In the genomic region with DNA sequence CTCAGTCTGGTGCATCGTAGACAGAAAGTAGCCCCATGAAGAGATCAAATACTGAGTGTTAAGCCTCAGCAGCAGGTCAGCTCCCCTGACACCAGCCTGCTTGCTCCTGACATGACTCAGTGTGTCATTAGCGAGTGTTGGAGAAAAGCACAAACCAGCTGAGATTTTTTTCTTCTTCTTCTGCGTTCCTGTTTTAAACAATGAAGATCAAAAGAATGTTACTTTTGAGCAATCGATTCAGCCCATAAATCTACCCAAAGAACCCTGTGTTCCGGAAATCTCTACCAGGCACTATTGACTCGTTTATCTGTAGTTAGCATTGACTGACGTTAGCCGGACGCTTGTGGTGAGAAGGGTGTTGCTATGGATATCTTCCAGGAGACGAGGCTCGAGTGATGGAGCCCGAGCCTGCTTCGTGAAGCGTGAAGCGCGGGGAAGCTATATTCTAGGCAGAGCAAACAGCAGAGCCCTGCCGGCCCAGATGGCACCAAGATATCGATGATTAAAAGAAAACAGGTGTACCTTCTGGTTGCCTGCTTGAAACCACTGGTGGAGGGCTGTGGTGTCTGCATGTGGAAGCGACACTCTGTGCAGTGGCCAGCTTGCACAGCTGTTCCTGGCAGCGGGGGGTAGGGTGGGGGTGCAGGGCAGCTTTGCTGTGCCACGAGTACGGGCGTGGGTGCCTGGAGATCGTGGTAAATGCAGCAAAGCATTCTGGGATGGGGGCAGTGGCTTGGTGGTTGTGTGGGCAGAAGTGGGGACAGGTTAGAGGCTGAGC, we compare ENCODE assay signal across 8 mouse cellular contexts. TPM values are rescaled to one million over a fixed set of nuclear protein-coding genes. Genes with fewer than 3 reads are reported as not detected.
A peak's percentile ranks its signal among the peaks of the same experiment; 100 is the strongest.
DNase-seq lines count a peak whose midpoint lies in the region; ATAC-seq and TF ChIP-seq lines count a peak whose summit lies in the region.

No protein-coding gene starts in this region.

- no peak for ATAC-seq in midbrain, embryonic 12.5 days (ENCODE audit: low FRiP score, low read depth)
- ATAC-seq in liver, postnatal 0 days: no peak

- no peak for TF ChIP-seq CTCF in thymus, adult 2 months (IDR thresholded peaks at IDR 0.05; ENCODE audit: borderline replicate concordance, control insufficient read depth, extremely low read depth, insufficient read depth, low read length, poor library complexity)
- TF ChIP-seq CTCF in liver, postnatal 0 days (IDR thresholded peaks at IDR 0.05; ENCODE audit: low read depth): no peak

- peak overlapping the region; percentile 77 for H3K27ac ChIP-seq in hindbrain, embryonic 10.5 days
- peak overlapping the region; percentile 71 for H3K27ac ChIP-seq in midbrain, embryonic 12.5 days (replicated peaks)
- H3K27ac ChIP-seq in thymus, adult 2 months (ENCODE audit: control insufficient read depth, insufficient read depth, low read length): peak overlapping the region; percentile 12; the same call in 1 of the 2 replicates
- no peak overlapping the region for H3K27ac ChIP-seq in liver, postnatal 0 days (ENCODE audit: low read depth)

- H3K27me3 ChIP-seq in hindbrain, embryonic 10.5 days (ENCODE audit: insufficient read depth, poor library complexity, severe bottlenecking): peaks cover 58% of the 10 kb centered on the region
- H3K27me3 ChIP-seq in midbrain, embryonic 12.5 days: peaks cover 45% of the 10 kb centered on the region
- no peaks in the 10 kb centered on the region for H3K27me3 ChIP-seq in thymus, adult 2 months (ENCODE audit: control insufficient read depth, insufficient read depth, low read length)
- H3K27me3 ChIP-seq in liver, postnatal 0 days (ENCODE audit: insufficient read depth, low read length): peaks cover 6% of the 10 kb centered on the region; the same call in 1 of the 2 replicates

- TF ChIP-seq EP300 in liver, postnatal 0 days (IDR thresholded peaks at IDR 0.05; ENCODE audit: low read depth): no peak

- H3K36me3 ChIP-seq in hindbrain, embryonic 10.5 days: no peaks in the 10 kb centered on the region
- no peaks in the 10 kb centered on the region for H3K36me3 ChIP-seq in midbrain, embryonic 12.5 days
- no peaks in the 10 kb centered on the region for H3K36me3 ChIP-seq in thymus, adult 2 months (ENCODE audit: control insufficient read depth, insufficient read depth, low read length)
- H3K36me3 ChIP-seq in liver, postnatal 0 days (replicated peaks; ENCODE audit: insufficient read depth, low read length): no peaks in the 10 kb centered on the region

- H3K4me1 ChIP-seq in hindbrain, embryonic 10.5 days (replicated peaks): peaks cover 52% of the 10 kb centered on the region
- peaks cover 24% of the 10 kb centered on the region for H3K4me1 ChIP-seq in midbrain, embryonic 12.5 days
- peaks cover 46% of the 10 kb centered on the region for H3K4me1 ChIP-seq in thymus, adult 2 months (replicated peaks; ENCODE audit: control insufficient read depth, insufficient read depth, low read length)
- peaks cover 29% of the 10 kb centered on the region for H3K4me1 ChIP-seq in liver, postnatal 0 days (ENCODE audit: insufficient read depth)

- peak; percentile 34 for DNase-seq in cerebellum, adult 11-12 months
- no peak for DNase-seq in cerebellum, adult 8-10 months
- peak; percentile 89 for DNase-seq in CD4-positive helper T cell, adult 2 months (ENCODE audit: low read depth, low spot score)
- DNase-seq in hindbrain, embryonic 10.5 days (ENCODE audit: low spot score): no peak
- DNase-seq in thymus, adult 2 months: peak; percentile 63
- DNase-seq in liver, postnatal 0 days: no peak
- no peak for DNase-seq in urinary bladder, postnatal 10 days (ENCODE audit: low spot score)

- peak overlapping the region; percentile 28; the same call in 1 of the 2 replicates for H3K4me2 ChIP-seq in midbrain, embryonic 12.5 days (replicated peaks)
- H3K4me2 ChIP-seq in liver, postnatal 0 days (ENCODE audit: low read depth, low read length): no peak overlapping the region

- H3K4me3 ChIP-seq in hindbrain, embryonic 10.5 days: no peak overlapping the region
- no peak overlapping the region for H3K4me3 ChIP-seq in midbrain, embryonic 12.5 days
- H3K4me3 ChIP-seq in thymus, adult 2 months (ENCODE audit: control insufficient read depth, insufficient read depth, low read length): peak overlapping the region; percentile 7; the same call in 1 of the 2 replicates
- H3K4me3 ChIP-seq in liver, postnatal 0 days (ENCODE audit: low read depth, low read length): no peak overlapping the region

- H3K9ac ChIP-seq in midbrain, embryonic 12.5 days (replicated peaks): 0 out of 2 replicates have a peak overlapping the region, but pooled peaks have one; percentile 4
- H3K9ac ChIP-seq in liver, postnatal 0 days (replicated peaks): no peak overlapping the region

- TF ChIP-seq POLR2A in thymus, adult 2 months (IDR thresholded peaks at IDR 0.05; ENCODE audit: control insufficient read depth, extremely low read depth, insufficient read depth, low read length, poor library complexity): no peak

- WGBS in hindbrain, embryonic 10.5 days: 50% methylated on average over 24 of the region's 24 CpGs
- 36% methylated on average over 24 of the region's 24 CpGs for WGBS in midbrain, embryonic 12.5 days
- 5% methylated on average over 24 of the region's 24 CpGs for WGBS in thymus, adult 2 months
- WGBS in liver, postnatal 0 days (ENCODE audit: insufficient replicate concordance): 34% methylated on average over 24 of the region's 24 CpGs

- H3K9me3 ChIP-seq in hindbrain, embryonic 10.5 days: no peaks in the 10 kb centered on the region
- no peaks in the 10 kb centered on the region for H3K9me3 ChIP-seq in midbrain, embryonic 12.5 days
- no peaks in the 10 kb centered on the region for H3K9me3 ChIP-seq in liver, postnatal 0 days (ENCODE audit: low read length)

RNA-seq across cellular contexts. Expression of a gene that starts 5.5 kb away (rescaled TPM):
- 37.2 and 40.9 TPM in 2 replicates for polyA plus RNA-seq in hindbrain, embryonic 10.5 days (2016; fragmentation: Nextera tagmentation; extraction: Ambion mirVana)
- 29.4 and 31.1 TPM in 2 replicates for polyA plus RNA-seq in midbrain, embryonic 12.5 days (2016; fragmentation: Nextera tagmentation; extraction: Ambion mirVana)
- polyA plus RNA-seq in thymus, adult 2 months (2012; rRNA removed): 62.7 and 63.5 TPM in 2 replicates
- polyA plus RNA-seq in liver, postnatal 0 days (2015; fragmentation: Nextera tagmentation; extraction: Ambion mirVana): 34.5 and 36.2 TPM in 2 replicates

RNA-seq across cellular contexts. Expression of a gene that starts 15.3 kb away (rescaled TPM):
- 0.19 and 0.42 TPM in 2 replicates for polyA plus RNA-seq in hindbrain, embryonic 10.5 days (2016; fragmentation: Nextera tagmentation; extraction: Ambion mirVana)
- polyA plus RNA-seq in midbrain, embryonic 12.5 days (2016; fragmentation: Nextera tagmentation; extraction: Ambion mirVana): 1.3 and 1.9 TPM in 2 replicates
- 0.15 and 0.40 TPM in 2 replicates for polyA plus RNA-seq in thymus, adult 2 months (2012; rRNA removed)
- 0.33 TPM in 1 of 2 replicates, not detected in the other for polyA plus RNA-seq in liver, postnatal 0 days (2015; fragmentation: Nextera tagmentation; extraction: Ambion mirVana)

RNA-seq across cellular contexts. Expression of a gene that starts 18.6 kb away (rescaled TPM):
- polyA plus RNA-seq in hindbrain, embryonic 10.5 days (2016; fragmentation: Nextera tagmentation; extraction: Ambion mirVana): 0.35 and 1.4 TPM in 2 replicates
- 1.3 and 2.0 TPM in 2 replicates for polyA plus RNA-seq in midbrain, embryonic 12.5 days (2016; fragmentation: Nextera tagmentation; extraction: Ambion mirVana)
- 0.41 and 3.1 TPM in 2 replicates for polyA plus RNA-seq in thymus, adult 2 months (2012; rRNA removed)
- 0.59 and 0.86 TPM in 2 replicates for polyA plus RNA-seq in liver, postnatal 0 days (2015; fragmentation: Nextera tagmentation; extraction: Ambion mirVana)

RNA-seq across cellular contexts. Expression of a gene that starts 55.2 kb away (rescaled TPM):
- polyA plus RNA-seq in hindbrain, embryonic 10.5 days (2016; fragmentation: Nextera tagmentation; extraction: Ambion mirVana): 39.9 and 43.7 TPM in 2 replicates
- 40.2 and 40.5 TPM in 2 replicates for polyA plus RNA-seq in midbrain, embryonic 12.5 days (2016; fragmentation: Nextera tagmentation; extraction: Ambion mirVana)
- polyA plus RNA-seq in thymus, adult 2 months (2012; rRNA removed): 58.9 and 63.2 TPM in 2 replicates
- polyA plus RNA-seq in liver, postnatal 0 days (2015; fragmentation: Nextera tagmentation; extraction: Ambion mirVana): 6.7 and 8.0 TPM in 2 replicates

Comparison
In these comparisons a context has a peak if more than half of its experiments do, and no peak if none do; other contexts are left out.
1. DNase-seq: peak in cerebellum, adult 11-12 months (single experiment), CD4-positive helper T cell, adult 2 months (single experiment) and thymus, adult 2 months (single experiment); none in cerebellum, adult 8-10 months (single experiment), hindbrain, embryonic 10.5 days (single experiment), liver, postnatal 0 days (single experiment) and urinary bladder, postnatal 10 days (single experiment).